Mouse (Mus musculus) gastrocnemius, postnatal 14 days (tissue): ENCODE data around the gene Wipf2. TPM values are rescaled to one million over a fixed set of nuclear protein-coding genes. Genes with fewer than 3 reads are reported as not detected.
A peak's percentile ranks its signal among the peaks of the same experiment; 100 is the strongest.

Experiments used
- DNase-seq: peaks from one replicate; pipeline ENCODE4 v3.0.0; 2021; ENCODE audit warnings: mixed read lengths
- intact Hi-C: fragments of 180-260 bp; cut with DNase I; formaldehyde crosslinking; loops from one replicate; pipeline ENCODE4 v1.15.1; 2025; ENCODE audit warnings: low total_unique reads
- total RNA-seq, 2 experiments: library from RNA; stranded (reverse); gene quantifications; 2 replicates each; pipeline ENCODE4 v1.2.3; 2021

Wipf2 gene
- total RNA-seq, 2 experiments from 2014 or later = 4.4 to 4.6 TPM

- DNase-seq = peak; percentile 6
Observed at GRCm38 (mm10) chr11:98952736-98953135, 89.3 kb downstream of the Wipf2 start.

GRCm38 (mm10) chr11:98953361-98953760 is 89.9 kb downstream of the Wipf2 start:
- intact Hi-C loops = no loop called here
- no peak for DNase-seq

More at GRCm38 (mm10) chr11:98952736-98953135, 89.3 kb downstream of the Wipf2 start:
- intact Hi-C loops = no loop called here

GRCm38 (mm10) chr11:98953835-98954320 is 90.4 kb downstream of the Wipf2 start:
- peak; percentile 2 for DNase-seq
- intact Hi-C loops = no loop called here

GRCm38 (mm10) chr11:98954373-98954772 is 90.9 kb downstream of the Wipf2 start:
- peak; percentile 82 for DNase-seq
- intact Hi-C loops = no loop called here

Other genes with a start within 250 kb of the Wipf2 start
- 1 to 10 TPM; 5.0 to 6.6 TPM for gene Gm12355, start 238.0 kb upstream of the Wipf2 start, total RNA-seq
- gene Gsdma3, start 237.3 kb upstream of the Wipf2 start, total RNA-seq = under 1 TPM; 0.16 to 0.39 TPM
- gene Gsdma2, start 216.9 kb upstream of the Wipf2 start, total RNA-seq = not detected
- gene Gsdma, start 199.3 kb upstream of the Wipf2 start, total RNA-seq = under 1 TPM in 1 of 2 experiments, not detected in 1; 0.11 TPM
- gene Psmd3, start 181.1 kb upstream of the Wipf2 start, total RNA-seq = 10 to 100 TPM; 89.2 to 91.4 TPM
- not detected for gene Csf3, start 162.4 kb upstream of the Wipf2 start, total RNA-seq
- 10 to 100 TPM; 40.3 to 42.0 TPM for gene Med24, start 134.2 kb upstream of the Wipf2 start, total RNA-seq
- 100 to 1,000 TPM in 1 of 2 experiments, 10 to 100 TPM in 1; 91.8 to 106 TPM for gene Thra, start 123.0 kb upstream of the Wipf2 start, total RNA-seq
- gene Nr1d1, start 88.3 kb upstream of the Wipf2 start, total RNA-seq = 10 to 100 TPM; 27.3 to 64.6 TPM
- gene Msl1, start 68.1 kb upstream of the Wipf2 start, total RNA-seq = 10 to 100 TPM; 49.0 to 55.3 TPM
- 10 to 100 TPM; 20.1 to 21.5 TPM for gene Casc3, start 58.7 kb upstream of the Wipf2 start, total RNA-seq
- 1 to 10 TPM in 1 of 2 experiments, under 1 TPM in 1; 0.49 to 1.1 TPM for gene Rapgefl1, start 26.9 kb upstream of the Wipf2 start, total RNA-seq
- 1 to 10 TPM in 1 of 2 experiments, under 1 TPM in 1; 0.78 to 1.3 TPM for gene Cdc6, start 44.2 kb downstream of the Wipf2 start, total RNA-seq
- 10 to 100 TPM; 13.7 to 19.7 TPM for gene Rara, start 64.2 kb downstream of the Wipf2 start, total RNA-seq
- not detected for gene Gjd3, start 119.4 kb downstream of the Wipf2 start, total RNA-seq
- gene Top2a, start 160.6 kb downstream of the Wipf2 start, total RNA-seq = 10 to 100 TPM; 13.8 to 16.9 TPM
- gene Igfbp4, start 177.6 kb downstream of the Wipf2 start, total RNA-seq = 100 to 1,000 TPM in 1 of 2 experiments, 10 to 100 TPM in 1; 76.9 to 104 TPM
- gene Tns4, start 225.7 kb downstream of the Wipf2 start, total RNA-seq = under 1 TPM in 1 of 2 experiments, not detected in 1; 0.10 TPM